Mouse (Mus musculus): ENCODE results near the gene Smtn. TPM values are rescaled to one million over a fixed set of nuclear protein-coding genes. Genes with fewer than 3 reads are reported as not detected.
A peak's percentile ranks its signal among the peaks of the same experiment; 100 is the strongest.

Gene Smtn
- polyA plus RNA-seq, 1 experiment, result 54.7 TPM

GRCm38 (mm10) chr11:3509181-3510085 lies 31.0 kb downstream of the Smtn start:
- Histone ChIP-seq H3K4me3 (replicated peaks; ENCODE audit: control insufficient read depth, low read depth, low read length) (no peak overlapping the region), H3K27ac (ENCODE audit: control insufficient read depth, insufficient read depth, low read depth, low read length, poor library complexity) (no peak overlapping the region), H3K4me1 (ENCODE audit: control insufficient read depth, insufficient read depth, low read length) (peaks cover 5% of the 10 kb centered on the region)
- 52% methylated on average over 8 of the region's 8 CpGs for WGBS
- TF ChIP-seq CTCF (IDR thresholded peaks at IDR 0.05; ENCODE audit: control insufficient read depth, insufficient read depth, low read length) (no peak), POLR2A (IDR thresholded peaks at IDR 0.05; ENCODE audit: borderline replicate concordance, control insufficient read depth, low read depth, low read length) (no peak)

- 22% methylated on average over 7 of the region's 7 CpGs for WGBS
- no peak overlapping the region for H3K27ac ChIP-seq (ENCODE audit: control insufficient read depth, insufficient read depth, low read depth, low read length, poor library complexity)
- H3K4me1 ChIP-seq (ENCODE audit: control insufficient read depth, insufficient read depth, low read length), result peaks cover 5% of the 10 kb centered on the region
- no peak overlapping the region for H3K4me3 ChIP-seq (replicated peaks; ENCODE audit: control insufficient read depth, low read depth, low read length)
- no peak for TF ChIP-seq CTCF (IDR thresholded peaks at IDR 0.05; ENCODE audit: control insufficient read depth, insufficient read depth, low read length)
- TF ChIP-seq POLR2A (IDR thresholded peaks at IDR 0.05; ENCODE audit: borderline replicate concordance, control insufficient read depth, low read depth, low read length), result no peak
Measured at GRCm38 (mm10) chr11:3508226-3508625, 32.2 kb downstream of the Smtn start.

- H3K27ac ChIP-seq (ENCODE audit: control insufficient read depth, insufficient read depth, low read depth, low read length, poor library complexity), result peak overlapping the region; percentile 12; the same call in 1 of the 2 replicates
- TF ChIP-seq POLR2A (IDR thresholded peaks at IDR 0.05; ENCODE audit: borderline replicate concordance, control insufficient read depth, low read depth, low read length) (no peak), CTCF (IDR thresholded peaks at IDR 0.05; ENCODE audit: control insufficient read depth, insufficient read depth, low read length) (no peak)
- peak overlapping the region; percentile 59 for H3K4me3 ChIP-seq (replicated peaks; ENCODE audit: control insufficient read depth, low read depth, low read length)
- WGBS, result 72% methylated on average over 11 of the region's 11 CpGs
- H3K4me1 ChIP-seq (ENCODE audit: control insufficient read depth, insufficient read depth, low read length), result peaks cover 1% of the 10 kb centered on the region
Measured at GRCm38 (mm10) chr11:3503755-3504693, 36.4 kb downstream of the Smtn start.

GRCm38 (mm10) chr11:3502459-3503072 lies 37.8 kb downstream of the Smtn start:
- Histone ChIP-seq H3K4me3 (replicated peaks; ENCODE audit: control insufficient read depth, low read depth, low read length) (no peak overlapping the region), H3K27ac (ENCODE audit: control insufficient read depth, insufficient read depth, low read depth, low read length, poor library complexity) (no peak overlapping the region), H3K4me1 (ENCODE audit: control insufficient read depth, insufficient read depth, low read length) (no peaks in the 10 kb centered on the region)
- TF ChIP-seq CTCF (IDR thresholded peaks at IDR 0.05; ENCODE audit: control insufficient read depth, insufficient read depth, low read length), result no peak
- WGBS, result 82% methylated on average over 18 of the region's 18 CpGs

GRCm38 (mm10) chr11:3502057-3502456 lies 38.4 kb downstream of the Smtn start:
- no peak overlapping the region for H3K27ac ChIP-seq (ENCODE audit: control insufficient read depth, insufficient read depth, low read depth, low read length, poor library complexity)
- H3K4me1 ChIP-seq (ENCODE audit: control insufficient read depth, insufficient read depth, low read length), result no peaks in the 10 kb centered on the region
- TF ChIP-seq POLR2A (IDR thresholded peaks at IDR 0.05; ENCODE audit: borderline replicate concordance, control insufficient read depth, low read depth, low read length) (no peak), CTCF (IDR thresholded peaks at IDR 0.05; ENCODE audit: control insufficient read depth, insufficient read depth, low read length) (no peak)
- WGBS, result 87% methylated on average over 17 of the region's 17 CpGs
- no peak overlapping the region for H3K4me3 ChIP-seq (replicated peaks; ENCODE audit: control insufficient read depth, low read depth, low read length)

- H3K4me3 ChIP-seq (replicated peaks; ENCODE audit: control insufficient read depth, low read depth, low read length), result no peak overlapping the region
- 75% methylated on average over 1 of the region's 1 CpGs for WGBS
- peaks cover 4% of the 10 kb centered on the region; the same call in 1 of the 2 replicates for H3K4me1 ChIP-seq (ENCODE audit: control insufficient read depth, insufficient read depth, low read length)
- H3K27ac ChIP-seq (ENCODE audit: control insufficient read depth, insufficient read depth, low read depth, low read length, poor library complexity), result no peak overlapping the region
- TF ChIP-seq POLR2A (IDR thresholded peaks at IDR 0.05; ENCODE audit: borderline replicate concordance, control insufficient read depth, low read depth, low read length), result no peak
- TF ChIP-seq CTCF (IDR thresholded peaks at IDR 0.05; ENCODE audit: control insufficient read depth, insufficient read depth, low read length), result no peak
Measured at GRCm38 (mm10) chr11:3497296-3497695, 43.1 kb downstream of the Smtn start.

GRCm38 (mm10) chr11:3496756-3497155 lies 43.7 kb downstream of the Smtn start:
- TF ChIP-seq CTCF (IDR thresholded peaks at IDR 0.05; ENCODE audit: control insufficient read depth, insufficient read depth, low read length) (no peak), POLR2A (IDR thresholded peaks at IDR 0.05; ENCODE audit: borderline replicate concordance, control insufficient read depth, low read depth, low read length) (no peak)
- Histone ChIP-seq H3K4me3 (replicated peaks; ENCODE audit: control insufficient read depth, low read depth, low read length) (no peak overlapping the region), H3K27ac (ENCODE audit: control insufficient read depth, insufficient read depth, low read depth, low read length, poor library complexity) (no peak overlapping the region), H3K4me1 (ENCODE audit: control insufficient read depth, insufficient read depth, low read length) (peaks cover 4% of the 10 kb centered on the region; the same call in 1 of the 2 replicates)
- WGBS, result 77% methylated on average over 5 of the region's 5 CpGs

All from bone marrow, adult 2 months (tissue).